Mouse (Mus musculus) lung, postnatal 0 days (tissue): ENCODE measurements around the gene Cabp7.

ENCODE experiments used
- CTCF ChIP-seq: IDR thresholded peaks from 2 replicates; pipeline ENCODE4 v1.5.1; 2016; ENCODE audit warnings: antibody characterized with exemption, mild to moderate bottlenecking
- EP300 ChIP-seq: IDR thresholded peaks from 2 replicates; pipeline ENCODE4 v1.6.1; 2016; ENCODE audit warnings: antibody characterized with exemption, mild to moderate bottlenecking, control low read depth

DNA sequence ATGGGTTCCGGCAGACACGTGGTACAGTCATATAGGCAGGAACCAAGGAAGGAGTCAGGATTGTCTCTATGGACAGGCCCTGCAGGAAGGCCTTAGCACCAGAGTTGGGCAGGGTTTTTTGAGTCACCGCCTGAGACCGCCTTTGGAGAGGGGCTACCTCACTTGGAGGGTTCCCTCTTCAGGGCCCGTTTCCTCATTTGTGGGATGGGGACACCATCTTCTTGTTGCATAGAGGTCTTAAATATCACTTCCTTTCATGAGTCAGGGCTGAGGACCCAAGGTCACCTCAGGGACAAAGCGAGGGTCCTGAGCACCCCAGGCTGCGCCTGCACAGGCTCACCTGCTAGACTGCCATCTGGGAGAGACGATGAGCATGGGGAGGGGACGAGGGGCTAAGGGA, 9.9 kb upstream of the Cabp7 start:
- TF ChIP-seq EP300: no peak
- no peak for TF ChIP-seq CTCF
